Mouse (Mus musculus) CH12.LX (cell line): ENCODE data around the gene Epc2. TPM values are rescaled to one million over a fixed set of nuclear protein-coding genes. Genes with fewer than 3 reads are reported as not detected.

Experiments
- DNase-seq: peaks from one replicate; pipeline ENCODE4 v3.0.0-alpha.2; 2013; ENCODE audit errors: extremely low read depth
- H3K27ac ChIP-seq: 2 replicates; pipeline ENCODE4 v1.5.1; 2012; ENCODE audit warnings: low read depth, mild to moderate bottlenecking, control low read depth, moderate library complexity; ENCODE audit not compliant: insufficient read depth
- H3K27me3 ChIP-seq: replicated peaks from 2 replicates; pipeline ENCODE3; 2012; ENCODE audit warnings: inconsistent platforms
- H3K36me3 ChIP-seq, 2 experiments: replicated peaks in 1 of 2; 2 replicates each; pipeline versions ENCODE3 to v1.6.1; 2012; ENCODE audit warnings: inconsistent platforms in 1 of 2, low read length in 1 of 2, mild to moderate bottlenecking in 1 of 2, mixed read lengths in 1 of 2, moderate library complexity in 1 of 2; ENCODE audit not compliant: control insufficient read depth in 1 of 2, insufficient read depth in 1 of 2
- H3K4me1 ChIP-seq, 2 experiments: 2 replicates each; pipeline ENCODE4 v1.6.1; 2012; ENCODE audit warnings: inconsistent platforms in 1 of 2, moderate library complexity in 1 of 2; ENCODE audit not compliant: insufficient read depth in 2 of 2, control insufficient read depth in 1 of 2
- H3K4me2 ChIP-seq: 2 replicates; pipeline ENCODE4 v1.6.1; 2012; ENCODE audit warnings: low read depth, mild to moderate bottlenecking, control low read depth; ENCODE audit not compliant: poor library complexity, insufficient read depth, severe bottlenecking
- H3K4me3 ChIP-seq, 3 experiments: fragments of 150-350 bp in 1 of 3; sonication (generic) in 1 of 3; replicated peaks in 1 of 3; 2 replicates each; pipeline versions ENCODE3 to v1.5.1; 2011 to 2012; ENCODE audit warnings: low read depth in 2 of 3, low read length in 2 of 3, mild to moderate bottlenecking in 2 of 3, moderate library complexity in 2 of 3, control low read depth in 1 of 3, improper control_type of control experiment in 1 of 3, inconsistent platforms in 1 of 3, mixed read lengths in 1 of 3; ENCODE audit not compliant: poor library complexity in 1 of 3
- H3K79me2 ChIP-seq: replicated peaks from 2 replicates; pipeline ENCODE4 v1.6.1; 2012; ENCODE audit warnings: mild to moderate bottlenecking, moderate library complexity; ENCODE audit not compliant: control insufficient read depth, poor library complexity, insufficient read depth, severe bottlenecking; ENCODE audit errors: extremely low read depth
- H3K9ac ChIP-seq: 2 replicates; pipeline ENCODE4 v1.6.1; 2012; ENCODE audit warnings: low read depth, mild to moderate bottlenecking, control low read depth, moderate library complexity; ENCODE audit not compliant: insufficient read depth
- H3K9me3 ChIP-seq: replicated peaks from 2 replicates; pipeline ENCODE3; 2012; ENCODE audit warnings: low read length, inconsistent platforms, mixed read lengths
- CHD2 ChIP-seq: IDR thresholded peaks from 2 replicates; pipeline ENCODE4 v1.6.1; 2011; ENCODE audit warnings: low read length, improper control_type of control experiment
- ELF1 ChIP-seq: IDR thresholded peaks from 2 replicates; pipeline ENCODE4 v1.6.1; 2014; ENCODE audit warnings: low read depth, mild to moderate bottlenecking, inconsistent platforms, low read length, improper control_type of control experiment
- ETS1 ChIP-seq: conservative IDR thresholded peaks from 2 replicates; pipeline ENCODE4 v1.6.1; 2012; ENCODE audit warnings: low read depth, mild to moderate bottlenecking, inconsistent platforms, low read length, improper control_type of control experiment, moderate library complexity
- IRF4 ChIP-seq: IDR thresholded peaks from 2 replicates; pipeline ENCODE4 v1.6.1; 2014; ENCODE audit warnings: low read depth, mild to moderate bottlenecking, inconsistent platforms, low read length, improper control_type of control experiment
- MAFK ChIP-seq: IDR thresholded peaks from 2 replicates; pipeline ENCODE4 v1.6.1; 2011; ENCODE audit warnings: low read length, improper control_type of control experiment; ENCODE audit not compliant: insufficient replicate concordance
- MEF2A ChIP-seq: IDR thresholded peaks from 2 replicates; pipeline ENCODE4 v1.6.1; 2014; ENCODE audit warnings: low read depth, mild to moderate bottlenecking, inconsistent platforms, low read length, improper control_type of control experiment, borderline replicate concordance
- POLR2A ChIP-seq: IDR thresholded peaks from 2 replicates; pipeline ENCODE4 v1.6.1; 2011; ENCODE audit warnings: low read depth, mild to moderate bottlenecking, improper control_type of control experiment, low read length
- SIN3A ChIP-seq: IDR thresholded peaks from 2 replicates; pipeline ENCODE4 v1.6.1; 2012; ENCODE audit warnings: low read length, improper control_type of control experiment, inconsistent platforms
- TCF12 ChIP-seq: IDR thresholded peaks from 2 replicates; pipeline ENCODE4 v1.6.1; 2014; ENCODE audit warnings: low read depth, mild to moderate bottlenecking, inconsistent platforms, low read length, improper control_type of control experiment
- dilution Hi-C: fragments of 300-500 bp; cut with MboI; formaldehyde crosslinking; loops from 2 replicates; pipeline ENCODE4 v1.14.3; 2020; ENCODE audit warnings: low sequenced_read_pairs; ENCODE audit not compliant: extremely low pct_unique_long_range_greater_than_20kb, extremely low pct_ligation_motif_present
- in situ Hi-C: fragments of 300-500 bp; cut with MboI; formaldehyde crosslinking; loops from 3 replicates; pipeline ENCODE4 v1.14.3; 2019; ENCODE audit warnings: low sequenced_read_pairs, low pct_ligation_motif_present, low pct_unique_long_range_greater_than_20kb, mixed read lengths
- polyA plus RNA-seq: library from polyadenylated mRNA; unstranded; fragments of >175 nt; gene quantifications from 2 replicates; pipeline ENCODE4 v1.2.1, GENCODE M21; 2012; ENCODE audit warnings: low read depth; ENCODE audit not compliant: insufficient read length
- total RNA-seq, 2 experiments: library from RNA; depleted of rRNA; stranded (reverse); fragments of 300-350 nt in 1 of 2; fragments of >200 nt in 1 of 2; gene quantifications; 2 replicates each; pipeline ENCODE4 v1.2.3; 2012 to 2014

Epc2 gene
- total and polyA plus RNA-seq, 3 experiments: 10.5 to 22.8 (median 19.2) TPM

DNA sequence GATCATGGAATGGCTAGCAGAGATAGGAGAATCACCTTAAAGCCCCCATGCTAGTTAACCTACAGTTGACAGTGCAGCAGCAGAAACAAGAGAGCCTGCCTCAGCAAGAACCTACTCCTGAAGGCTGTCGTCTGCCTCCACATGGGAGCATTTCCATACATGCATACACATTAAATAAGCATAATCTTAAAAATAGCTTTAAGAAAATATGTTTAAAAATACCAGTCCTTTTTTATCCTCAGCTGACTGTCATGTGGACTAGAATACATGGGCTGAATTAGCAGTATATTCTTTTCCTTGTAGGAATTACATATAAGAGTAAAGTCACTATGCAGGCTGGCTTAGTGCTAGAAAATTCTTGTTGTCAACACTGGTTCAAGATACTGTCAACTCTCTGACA lies 69.7 kb downstream of the Epc2 start:
- Histone ChIP-seq H3K9me3 (no peaks in the 10 kb centered on the region), H3K27me3 (no peaks in the 10 kb centered on the region), H3K4me2 (no peak overlapping the region), H3K4me3 (no peak overlapping the region), H3K9ac (no peak overlapping the region), H3K4me1 (peaks cover 0 to 8% of the 10 kb centered on the region in 2 experiments; a peak in 1 of 4 replicates), H3K27ac (no peak overlapping the region), H3K36me3 (peaks cover 5 to 34% of the 10 kb centered on the region in 2 experiments), H3K79me2 (no peaks in the 10 kb centered on the region)
- dilution Hi-C loops: no loop called here
- TF ChIP-seq TCF12: no peak
- in situ Hi-C loops: no loop called here
- DNase-seq: no peak

DNA sequence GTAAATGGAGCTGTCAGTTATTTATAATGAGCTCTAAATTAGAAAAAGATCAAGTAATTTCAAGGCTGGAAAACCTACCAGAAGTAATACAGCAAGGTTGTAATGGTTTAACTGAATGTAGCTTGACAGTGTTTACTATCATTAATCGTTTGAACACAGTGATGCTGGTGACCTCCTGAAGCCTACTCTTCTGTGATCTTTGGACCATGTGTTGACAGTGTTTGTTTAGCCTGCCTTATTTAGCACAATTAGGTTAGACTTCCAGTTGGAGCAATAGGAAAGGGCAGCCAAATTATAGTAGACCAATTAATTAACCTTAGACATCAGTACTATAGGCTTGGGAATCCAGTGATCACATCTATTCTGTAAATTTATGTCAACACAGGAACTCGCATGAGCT lies 70.3 kb downstream of the Epc2 start:
- TF ChIP-seq ETS1 (no peak), MAFK (no peak), CHD2 (no peak), IRF4 (no peak), POLR2A (no peak), SIN3A (no peak), MEF2A (no peak), ELF1 (no peak)
- Histone ChIP-seq H3K4me1 (peaks cover 0 to 8% of the 10 kb centered on the region in 2 experiments; a peak in 1 of 4 replicates), H3K4me2 (no peak overlapping the region), H3K27me3 (no peaks in the 10 kb centered on the region), H3K36me3 (peaks cover 5 to 34% of the 10 kb centered on the region in 2 experiments), H3K9ac (no peak overlapping the region), H3K27ac (no peak overlapping the region), H3K4me3 (no peak overlapping the region), H3K79me2 (no peaks in the 10 kb centered on the region), H3K9me3 (no peaks in the 10 kb centered on the region)
- DNase-seq: no peak
- in situ Hi-C loops (no loop called here), dilution Hi-C loops (no loop called here)

DNA sequence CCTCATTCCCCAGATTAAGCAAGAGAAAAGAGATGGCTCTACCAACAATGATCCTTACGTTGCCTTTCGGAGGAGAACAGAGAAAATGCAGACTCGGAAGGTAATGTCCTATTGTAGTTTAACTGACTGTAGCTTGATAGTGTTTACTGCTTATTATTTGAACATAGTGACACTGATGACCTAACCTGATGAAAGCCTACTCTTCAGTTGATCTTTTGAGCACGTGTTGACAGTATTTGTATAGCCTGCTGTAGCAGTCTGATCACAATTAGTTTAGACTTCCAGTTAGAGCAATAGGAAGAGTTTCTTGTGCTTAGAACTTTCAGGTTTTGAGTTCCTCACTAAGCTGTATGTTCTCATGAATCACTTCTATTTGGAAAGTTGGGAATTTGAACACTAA lies 71.3 kb downstream of the Epc2 start:
- Histone ChIP-seq H3K4me2 (no peak overlapping the region), H3K27me3 (no peaks in the 10 kb centered on the region), H3K36me3 (peaks cover 3 to 30% of the 10 kb centered on the region in 2 experiments), H3K4me1 (peaks cover 0 to 8% of the 10 kb centered on the region in 2 experiments; a peak in 1 of 4 replicates), H3K9ac (no peak overlapping the region), H3K79me2 (no peaks in the 10 kb centered on the region), H3K4me3 (no peak overlapping the region), H3K9me3 (no peaks in the 10 kb centered on the region), H3K27ac (no peak overlapping the region)
- in situ Hi-C loops (no loop called here), dilution Hi-C loops (no loop called here)
- no peak for TF ChIP-seq SIN3A
- no peak for DNase-seq
